Mouse (Mus musculus): ENCODE measurements around the gene Rpl41. TPM values are rescaled to one million over a fixed set of nuclear protein-coding genes. Genes with fewer than 3 reads are reported as not detected.

Rpl41 gene
- polyA plus RNA-seq, 1 experiment from 2014 or later = 2,664 TPM

DNA sequence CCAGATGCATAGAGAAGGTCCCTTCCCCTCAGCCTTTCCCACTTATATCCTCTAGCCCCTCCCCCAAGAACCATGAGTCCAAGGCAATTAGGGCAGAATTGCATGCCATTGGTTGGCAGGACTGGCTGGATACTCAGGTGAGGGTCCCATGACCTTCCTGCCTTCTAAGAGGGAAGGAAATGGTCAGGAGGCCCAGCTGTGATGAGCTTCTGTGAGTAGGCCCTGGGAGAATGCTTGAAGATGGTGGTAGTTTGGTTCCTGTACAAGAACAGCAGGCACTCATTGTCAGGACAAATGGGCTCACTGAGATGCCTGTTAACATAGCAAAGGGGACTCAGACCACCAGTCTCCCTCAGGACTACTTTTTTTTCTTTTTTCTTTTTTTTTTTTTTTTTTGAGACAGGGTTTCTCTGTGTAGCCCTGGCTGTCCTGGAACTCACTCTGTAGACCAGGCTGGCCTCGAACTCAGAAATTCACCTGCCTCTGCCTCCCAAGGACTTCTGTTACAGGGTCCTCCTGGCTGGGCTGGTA lies 10.7 kb downstream of the Rpl41 start:
- no peak for ATAC-seq (replicated peaks; ENCODE audit: insufficient number of reproducible peaks, low FRiP score, low TSS enrichment)
- peaks cover 6% of the 10 kb centered on the region; the same call in 1 of the 2 replicates for H3K36me3 ChIP-seq (ENCODE audit: control insufficient read depth, insufficient read depth, low read length)
- no peaks in the 10 kb centered on the region for H3K27me3 ChIP-seq (ENCODE audit: control insufficient read depth, insufficient read depth, low read length)
- H3K4me1 ChIP-seq (ENCODE audit: control insufficient read depth, insufficient read depth, low read length) = peaks cover 9% of the 10 kb centered on the region; the same call in 1 of the 2 replicates
- H3K4me3 ChIP-seq (ENCODE audit: low read depth, low read length) = no peak overlapping the region
- no peak overlapping the region for H3K4me2 ChIP-seq
- no peak overlapping the region for H3K27ac ChIP-seq (ENCODE audit: low read depth, low read length)
- WGBS (ENCODE audit: insufficient replicate concordance) = 100% methylated on average over 1 of the region's 1 CpGs
- no peaks in the 10 kb centered on the region for H3K9me3 ChIP-seq (replicated peaks; ENCODE audit: control insufficient read depth, low read length)
- no peak overlapping the region for H3K9ac ChIP-seq (ENCODE audit: low read depth, low read length)

DNA sequence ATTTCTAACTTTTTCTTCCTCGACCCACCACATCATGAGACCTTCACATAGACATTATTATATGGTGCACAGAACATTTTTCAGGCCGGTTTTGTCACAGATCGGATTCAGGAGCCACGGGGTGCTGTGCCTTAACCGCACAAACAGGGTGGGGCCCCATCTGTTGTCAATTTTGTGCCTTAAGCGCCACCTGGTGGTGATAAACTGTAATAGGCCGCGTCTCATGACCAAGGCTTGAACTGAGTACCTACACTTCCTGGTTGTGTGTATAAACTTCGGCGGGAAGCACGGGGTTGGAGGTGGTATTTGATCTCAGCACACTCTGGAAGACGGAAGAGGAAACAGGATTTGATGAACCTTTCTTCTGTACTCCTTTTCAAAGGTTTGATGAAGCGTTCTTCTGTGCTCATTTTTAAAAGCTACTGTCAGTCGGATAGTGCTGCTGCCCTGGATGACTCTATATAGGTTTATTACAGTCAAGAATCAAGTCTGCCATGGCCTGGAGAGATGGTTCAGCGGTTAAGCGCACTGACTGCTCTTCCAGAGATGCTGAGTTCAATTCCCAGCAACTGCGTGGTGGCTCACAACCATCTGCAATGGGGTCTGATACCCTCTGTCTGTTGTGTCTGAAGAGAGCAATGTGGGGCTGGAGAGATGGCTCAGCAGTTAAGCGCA lies 12.7 kb downstream of the Rpl41 start:
- H3K4me1 ChIP-seq (ENCODE audit: control insufficient read depth, insufficient read depth, low read length) = 0 out of 2 replicates have a peak, but pooled peaks cover 2% of the 10 kb centered on the region
- no peaks in the 10 kb centered on the region for H3K9me3 ChIP-seq (replicated peaks; ENCODE audit: control insufficient read depth, low read length)
- no peaks in the 10 kb centered on the region for H3K36me3 ChIP-seq (ENCODE audit: control insufficient read depth, insufficient read depth, low read length)
- no peak overlapping the region for H3K27ac ChIP-seq (ENCODE audit: low read depth, low read length)
- no peaks in the 10 kb centered on the region for H3K27me3 ChIP-seq (ENCODE audit: control insufficient read depth, insufficient read depth, low read length)
- H3K4me3 ChIP-seq (ENCODE audit: low read depth, low read length) = peak overlapping the region; percentile 13
- ATAC-seq (replicated peaks; ENCODE audit: insufficient number of reproducible peaks, low FRiP score, low TSS enrichment) = peak; percentile 81
- H3K9ac ChIP-seq (ENCODE audit: low read depth, low read length) = peak overlapping the region; percentile 49; the same call in 1 of the 2 replicates
- 13% methylated on average over 18 of the region's 18 CpGs for WGBS (ENCODE audit: insufficient replicate concordance)
- H3K4me2 ChIP-seq = peak overlapping the region; percentile 58

- H3K4me2 ChIP-seq = peak overlapping the region; percentile 58
- no peaks in the 10 kb centered on the region for H3K36me3 ChIP-seq (ENCODE audit: control insufficient read depth, insufficient read depth, low read length)
- no peaks in the 10 kb centered on the region for H3K9me3 ChIP-seq (replicated peaks; ENCODE audit: control insufficient read depth, low read length)
- peak overlapping the region; percentile 13 for H3K4me3 ChIP-seq (ENCODE audit: low read depth, low read length)
- H3K4me1 ChIP-seq (ENCODE audit: control insufficient read depth, insufficient read depth, low read length) = 0 out of 2 replicates have a peak, but pooled peaks cover 2% of the 10 kb centered on the region
- H3K27ac ChIP-seq (ENCODE audit: low read depth, low read length) = no peak overlapping the region
- H3K27me3 ChIP-seq (ENCODE audit: control insufficient read depth, insufficient read depth, low read length) = no peaks in the 10 kb centered on the region
- 0 out of 2 replicates have a peak, but pooled peaks have one; percentile 11 for ATAC-seq (replicated peaks; ENCODE audit: insufficient number of reproducible peaks, low FRiP score, low TSS enrichment)
- H3K9ac ChIP-seq (ENCODE audit: low read depth, low read length) = peak overlapping the region; percentile 1; the same call in 1 of the 2 replicates
- WGBS (ENCODE audit: insufficient replicate concordance) = 72% methylated on average over 4 of the region's 4 CpGs
Observed at GRCm38 (mm10) chr10:128535624-128536265, 13.4 kb downstream of the Rpl41 start.

DNA sequence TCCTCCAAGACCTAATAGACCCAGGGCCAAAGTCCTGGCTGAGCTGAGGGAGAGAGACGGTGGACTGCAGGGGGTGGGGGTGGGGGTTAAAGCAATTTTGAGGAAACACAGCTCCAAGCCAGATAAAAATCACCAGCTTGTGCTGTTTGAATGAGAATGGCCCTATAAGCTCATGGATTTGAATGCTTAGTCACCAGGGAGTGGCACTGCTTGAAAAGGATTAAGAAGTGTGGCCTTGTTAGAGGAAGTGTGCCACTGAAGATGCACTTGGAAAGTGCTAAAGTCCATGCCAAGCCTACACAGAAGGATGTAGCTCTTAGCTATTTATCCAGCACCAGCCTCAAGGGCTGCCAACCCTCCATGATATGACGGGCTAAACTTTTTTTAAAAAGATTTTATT lies 13.9 kb downstream of the Rpl41 start:
- H3K9me3 ChIP-seq (replicated peaks; ENCODE audit: control insufficient read depth, low read length) = no peaks in the 10 kb centered on the region
- no peak overlapping the region for H3K4me3 ChIP-seq (ENCODE audit: low read depth, low read length)
- 0 out of 2 replicates have a peak, but pooled peaks cover 2% of the 10 kb centered on the region for H3K4me1 ChIP-seq (ENCODE audit: control insufficient read depth, insufficient read depth, low read length)
- no peak overlapping the region for H3K4me2 ChIP-seq
- H3K27ac ChIP-seq (ENCODE audit: low read depth, low read length) = no peak overlapping the region
- ATAC-seq (replicated peaks; ENCODE audit: insufficient number of reproducible peaks, low FRiP score, low TSS enrichment) = no peak
- 77% methylated on average over 2 of the region's 2 CpGs for WGBS (ENCODE audit: insufficient replicate concordance)
- no peaks in the 10 kb centered on the region for H3K36me3 ChIP-seq (ENCODE audit: control insufficient read depth, insufficient read depth, low read length)
- H3K9ac ChIP-seq (ENCODE audit: low read depth, low read length) = no peak overlapping the region
- H3K27me3 ChIP-seq (ENCODE audit: control insufficient read depth, insufficient read depth, low read length) = no peaks in the 10 kb centered on the region

- H3K9me3 ChIP-seq (replicated peaks; ENCODE audit: control insufficient read depth, low read length) = no peaks in the 10 kb centered on the region
- H3K4me1 ChIP-seq (ENCODE audit: control insufficient read depth, insufficient read depth, low read length) = 0 out of 2 replicates have a peak, but pooled peaks cover 3% of the 10 kb centered on the region
- no peak for ATAC-seq (replicated peaks; ENCODE audit: insufficient number of reproducible peaks, low FRiP score, low TSS enrichment)
- H3K4me2 ChIP-seq = peak overlapping the region; percentile 100
- H3K27ac ChIP-seq (ENCODE audit: low read depth, low read length) = no peak overlapping the region
- H3K36me3 ChIP-seq (ENCODE audit: control insufficient read depth, insufficient read depth, low read length) = no peaks in the 10 kb centered on the region
- H3K9ac ChIP-seq (ENCODE audit: low read depth, low read length) = peak overlapping the region; percentile 65
- peak overlapping the region; percentile 89 for H3K4me3 ChIP-seq (ENCODE audit: low read depth, low read length)
- no peaks in the 10 kb centered on the region for H3K27me3 ChIP-seq (ENCODE audit: control insufficient read depth, insufficient read depth, low read length)
- 28% methylated on average over 28 of the region's 28 CpGs for WGBS (ENCODE audit: insufficient replicate concordance)
Observed at GRCm38 (mm10) chr10:128526366-128527356, 22.4 kb downstream of the Rpl41 start.

DNA sequence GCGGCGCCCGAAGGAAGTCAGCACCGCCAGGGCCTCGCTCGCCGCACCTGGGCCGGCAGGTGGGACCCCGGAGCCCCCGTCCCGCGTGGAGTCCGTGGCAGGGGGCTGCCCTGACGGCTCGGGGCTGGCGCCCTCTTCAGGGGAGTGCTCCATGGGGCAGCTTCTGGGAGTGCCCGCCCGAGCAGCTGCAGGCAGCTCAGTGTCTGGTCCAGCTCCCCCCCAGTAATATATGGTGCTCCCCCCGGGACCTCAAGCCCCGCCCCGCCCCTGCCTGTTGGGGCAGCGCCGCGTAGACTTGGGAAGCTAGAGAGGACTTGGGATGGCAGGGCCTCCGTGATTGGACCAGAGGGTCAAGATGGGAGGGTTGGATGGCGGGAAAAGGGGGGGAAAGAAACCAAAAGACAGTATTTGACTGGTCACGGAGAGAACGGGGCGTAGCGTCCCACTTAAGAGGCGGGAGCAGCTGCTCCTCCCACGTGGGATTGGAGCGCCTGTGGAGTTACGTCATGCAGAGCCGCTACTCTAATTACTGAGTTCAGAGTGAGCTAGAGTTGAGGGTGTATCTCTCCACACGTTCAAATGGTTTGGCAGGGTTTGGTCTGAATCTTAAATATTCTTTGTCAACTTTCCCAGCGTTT lies 23.3 kb downstream of the Rpl41 start, which contains the start of gene Esyt1:
Gene Esyt1, minus strand, starts transcription at position 201 of the 638 bp plus-strand sequence.
- ATAC-seq (replicated peaks; ENCODE audit: insufficient number of reproducible peaks, low FRiP score, low TSS enrichment) = peak; percentile 96
- Histone ChIP-seq H3K27ac (ENCODE audit: low read depth, low read length) (peak within 1 kb of the TSS; percentile 79), H3K36me3 (ENCODE audit: control insufficient read depth, insufficient read depth, low read length) (no peaks in the 10 kb centered on the region), H3K9me3 (replicated peaks; ENCODE audit: control insufficient read depth, low read length) (no peaks in the 10 kb centered on the region), H3K27me3 (ENCODE audit: control insufficient read depth, insufficient read depth, low read length) (no peaks in the 10 kb centered on the region), H3K4me1 (ENCODE audit: control insufficient read depth, insufficient read depth, low read length) (0 out of 2 replicates have a peak, but pooled peaks cover 3% of the 10 kb centered on the region), H3K9ac (ENCODE audit: low read depth, low read length) (peak within 1 kb of the TSS; percentile 83), H3K4me2 (peak within 1 kb of the TSS; percentile 100), H3K4me3 (ENCODE audit: low read depth, low read length) (peak within 1 kb of the TSS; percentile 89)
- WGBS (ENCODE audit: insufficient replicate concordance) = 0% methylated on average over 37 of the region's 37 CpGs

DNA sequence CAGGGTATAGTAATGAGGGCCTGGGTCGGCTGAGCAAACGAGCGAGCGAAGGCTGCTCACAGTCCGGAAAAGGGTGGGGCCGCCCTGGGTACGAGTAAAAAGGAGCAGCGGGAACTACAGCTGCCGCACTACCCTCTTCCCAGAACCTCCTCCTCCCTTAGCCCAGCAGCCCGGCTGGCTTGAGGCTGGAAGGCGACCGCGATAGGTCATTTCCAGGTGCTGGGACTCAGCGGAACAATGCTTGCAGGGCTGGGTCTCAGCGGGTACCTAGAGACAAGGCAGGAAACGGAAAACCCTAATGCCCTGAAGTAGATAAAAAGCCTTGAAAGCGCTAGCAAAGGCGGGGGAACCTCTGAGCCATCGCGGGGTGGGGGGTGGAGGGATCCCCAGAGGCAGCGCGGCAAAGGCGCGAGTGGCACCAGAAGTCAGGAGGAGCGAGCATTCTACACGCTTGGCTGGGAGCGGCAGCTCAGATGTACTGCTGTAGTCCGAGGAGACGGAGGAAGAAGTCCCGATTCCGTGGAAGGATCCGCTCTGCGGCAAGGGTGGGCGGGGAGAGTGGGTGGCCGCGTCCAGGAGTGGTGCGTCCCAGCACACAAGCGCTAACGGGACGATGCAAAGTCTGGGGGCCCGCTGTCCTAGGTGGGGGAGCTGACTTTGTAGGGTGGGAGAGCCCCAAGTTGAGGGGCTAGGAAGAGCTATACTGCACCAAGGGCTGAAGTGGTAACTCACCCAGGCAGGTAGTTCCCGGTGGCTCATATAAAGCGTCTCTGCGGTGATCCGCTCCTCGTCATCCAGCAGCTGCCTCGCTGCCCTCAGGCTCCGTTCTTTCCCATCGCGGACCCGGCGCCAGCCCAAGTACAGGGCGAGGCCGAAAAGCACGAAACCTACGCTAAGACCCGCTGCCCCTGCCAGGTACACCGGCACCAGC lies 24.1 kb downstream of the Rpl41 start:
- Histone ChIP-seq H3K4me1 (ENCODE audit: control insufficient read depth, insufficient read depth, low read length) (0 out of 2 replicates have a peak, but pooled peaks cover 3% of the 10 kb centered on the region), H3K4me2 (peak overlapping the region; percentile 100), H3K27ac (ENCODE audit: low read depth, low read length) (peak overlapping the region; percentile 79), H3K9ac (ENCODE audit: low read depth, low read length) (peak overlapping the region; percentile 83), H3K36me3 (ENCODE audit: control insufficient read depth, insufficient read depth, low read length) (peaks cover 4% of the 10 kb centered on the region), H3K4me3 (ENCODE audit: low read depth, low read length) (peak overlapping the region; percentile 89), H3K9me3 (replicated peaks; ENCODE audit: control insufficient read depth, low read length) (no peaks in the 10 kb centered on the region), H3K27me3 (ENCODE audit: control insufficient read depth, insufficient read depth, low read length) (no peaks in the 10 kb centered on the region)
- ATAC-seq (replicated peaks; ENCODE audit: insufficient number of reproducible peaks, low FRiP score, low TSS enrichment) = peak; percentile 12; the same call in 1 of the 2 replicates
- under 1% methylated on average over 58 of the region's 58 CpGs for WGBS (ENCODE audit: insufficient replicate concordance)

Data from heart, embryonic 11.5 days (tissue).